Mouse (Mus musculus): ENCODE results near the gene Nkx2-3.

Nkx2-3 gene

DNA sequence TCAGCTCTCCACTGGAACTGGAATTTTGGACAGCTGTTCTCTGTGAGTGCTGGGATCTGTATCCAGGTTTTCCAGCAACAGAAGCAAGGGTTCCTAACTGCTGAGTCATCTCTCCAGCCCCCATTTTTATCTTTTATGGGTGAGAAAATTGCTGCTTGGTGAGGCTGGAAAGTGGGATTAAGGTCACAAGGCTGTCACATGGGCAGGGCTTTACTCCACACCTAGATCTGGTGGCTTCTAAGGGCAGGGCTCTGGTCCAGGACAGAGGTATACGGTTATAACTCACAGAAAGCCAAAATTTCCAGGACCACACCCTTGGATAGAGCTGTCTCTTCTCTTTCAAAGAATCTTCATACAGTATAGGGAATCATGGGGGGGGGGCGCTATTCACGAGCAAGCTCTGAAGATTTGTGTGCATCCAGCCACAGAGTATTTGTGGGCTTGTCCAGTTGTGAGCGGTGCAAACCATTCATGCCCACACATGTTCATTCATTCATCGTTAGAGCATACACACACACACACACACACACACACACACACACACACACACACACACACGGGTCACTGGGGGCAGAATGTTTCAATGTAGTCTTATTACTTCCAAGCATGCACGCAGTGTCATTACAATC is 7.5 kb upstream of the Nkx2-3 start:
- intact Hi-C loops (cut with DNase I): loop anchor here (10.0 kb wide), 1 partner anchor 1140 kb away; no protein-coding TSS in a partner anchor

- intact Hi-C loops (cut with DNase I): loop anchor here (10.0 kb wide), 1 partner anchor 1139 kb away; no protein-coding TSS in a partner anchor
Observed at GRCm38 (mm10) chr19:43605666-43606551, 6.2 kb upstream of the Nkx2-3 start.

- intact Hi-C loops (cut with DNase I): loop anchor here (10.0 kb wide), 1 partner anchor 1138 kb away; no protein-coding TSS in a partner anchor
Observed at GRCm38 (mm10) chr19:43606552-43607530, 5.3 kb upstream of the Nkx2-3 start.

GRCm38 (mm10) chr19:43607842-43608680 is 4.1 kb upstream of the Nkx2-3 start:
- intact Hi-C loops (cut with DNase I): loop anchor here (10.0 kb wide), 1 partner anchor 1137 kb away; no protein-coding TSS in a partner anchor

DNA sequence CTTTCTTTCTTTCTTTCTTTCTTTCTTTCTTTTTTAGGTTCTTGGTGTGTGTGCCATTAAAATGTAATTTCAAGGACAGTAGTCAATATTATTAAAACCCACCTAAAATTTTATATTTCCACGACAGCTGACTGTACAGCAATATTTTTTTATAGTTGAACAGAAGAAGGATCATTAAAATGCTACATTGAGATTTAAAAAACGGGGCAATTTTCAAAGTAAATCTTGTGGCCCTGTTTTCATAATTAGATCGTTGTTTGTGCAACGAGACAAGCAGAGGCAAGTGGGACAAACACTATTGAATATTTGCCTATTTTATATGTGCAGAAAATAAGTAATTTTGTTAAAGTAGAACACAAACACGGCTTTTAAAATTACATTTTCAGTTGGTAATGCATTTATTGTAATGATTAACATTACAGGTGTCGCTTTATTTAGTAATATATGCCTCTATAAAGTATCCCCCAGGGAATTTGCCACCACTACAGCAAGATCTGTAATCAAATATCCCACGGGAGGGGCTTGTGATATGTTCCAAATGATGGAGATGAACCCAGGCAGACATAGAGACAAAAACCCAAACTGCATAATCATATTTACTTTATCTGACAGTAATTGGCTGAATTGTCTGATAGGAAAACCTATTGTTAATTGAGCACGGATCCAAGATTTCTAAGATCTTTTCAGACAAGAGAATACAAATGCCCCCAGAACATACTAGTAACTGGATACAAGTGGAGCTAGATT is 3.2 kb upstream of the Nkx2-3 start:
- intact Hi-C loops (cut with DNase I): loop anchor here (10.0 kb wide), 1 partner anchor 1136 kb away; no protein-coding TSS in a partner anchor

DNA sequence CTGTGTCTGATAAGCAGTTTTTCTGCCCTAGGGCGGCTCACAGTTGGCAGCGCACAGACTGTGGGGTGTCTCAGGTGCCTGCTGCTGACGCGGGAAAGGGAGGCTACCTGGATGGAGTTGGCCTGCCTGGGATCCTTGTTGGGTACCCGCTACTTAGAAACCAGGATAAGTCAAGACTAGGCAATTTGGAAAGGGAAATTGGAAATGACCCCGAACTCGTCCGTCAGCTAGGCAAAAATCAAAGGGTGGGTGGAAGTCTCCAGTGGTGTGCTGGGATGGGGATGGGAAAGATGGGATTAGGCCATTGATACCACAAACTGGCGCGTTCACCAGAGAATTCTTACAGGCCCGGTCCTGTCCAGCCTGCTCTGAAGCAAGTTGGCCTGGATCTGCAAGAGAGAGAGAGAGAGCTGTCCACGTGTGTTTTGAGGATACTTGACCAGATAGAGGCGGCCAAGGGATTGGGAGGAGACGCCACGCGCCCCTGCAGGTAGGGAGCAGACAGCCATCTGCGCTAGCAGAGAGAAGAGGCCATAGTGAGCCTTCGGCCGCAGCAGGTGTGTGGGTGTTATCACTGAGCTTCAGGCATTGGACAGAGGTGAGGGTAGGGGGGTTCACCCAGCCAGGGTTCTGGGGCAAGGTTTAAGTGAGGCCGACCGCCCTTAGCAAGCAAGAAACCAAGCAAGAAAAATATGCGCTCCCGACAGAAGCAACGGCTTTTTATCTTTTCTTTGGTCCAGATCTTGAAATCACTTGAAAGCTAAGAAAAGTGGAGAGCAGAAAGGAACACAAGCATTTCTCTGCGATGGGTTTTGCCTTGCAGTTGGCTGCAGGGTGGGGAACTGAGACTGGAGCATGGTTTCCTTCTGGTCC is 2.4 kb upstream of the Nkx2-3 start:
- intact Hi-C loops (cut with DNase I): loop anchor here (10.0 kb wide), 1 partner anchor 1135 kb away; no protein-coding TSS in a partner anchor

GRCm38 (mm10) chr19:43610341-43610848 is 1.7 kb upstream of the Nkx2-3 start:
- intact Hi-C loops (cut with DNase I): no loop called here

DNA sequence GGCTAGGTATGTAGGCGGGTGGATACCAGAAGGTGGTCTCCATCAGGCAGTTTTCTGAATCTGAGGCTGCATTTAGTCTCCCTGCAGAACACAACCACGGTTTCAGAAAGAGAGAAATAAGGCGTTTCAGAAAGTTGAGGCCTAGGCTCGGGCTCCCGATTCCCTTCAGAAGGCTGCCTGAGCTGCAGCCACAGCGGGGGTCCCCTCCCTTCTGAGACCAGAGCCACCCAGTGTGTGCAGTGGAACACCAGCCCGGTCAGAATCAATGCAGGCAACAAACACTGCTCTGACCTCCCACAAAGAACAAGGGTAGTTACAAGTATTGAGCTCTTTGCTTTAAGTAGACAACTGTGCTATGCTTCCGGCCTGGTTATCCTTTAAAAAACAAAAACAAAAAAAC is 1.0 kb upstream of the Nkx2-3 start:
- intact Hi-C loops (cut with DNase I): no loop called here

GRCm38 (mm10) chr19:43611561-43611960 is 564 bp upstream of the Nkx2-3 start:
- intact Hi-C loops (cut with DNase I): no loop called here

DNA sequence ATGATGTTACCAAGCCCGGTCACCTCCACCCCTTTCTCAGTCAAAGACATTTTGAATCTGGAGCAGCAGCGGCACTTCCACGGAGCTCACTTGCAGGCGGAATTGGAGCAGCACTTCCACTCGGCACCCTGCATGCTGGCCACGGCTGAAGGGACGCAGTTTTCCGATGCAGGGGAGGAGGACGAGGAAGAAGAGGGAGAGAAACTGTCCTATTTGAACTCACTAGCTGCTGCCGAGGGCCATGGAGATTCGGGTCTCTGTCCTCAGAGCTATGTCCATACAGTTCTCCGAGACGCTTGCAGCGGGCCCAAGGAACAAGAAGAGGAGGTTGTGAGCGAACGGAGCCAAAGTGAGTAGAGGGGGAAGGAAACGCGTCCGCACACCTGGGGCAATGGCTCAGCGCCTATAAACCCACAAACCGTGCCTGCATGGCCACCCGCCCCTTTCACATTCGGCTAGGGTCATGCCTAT is 411 bp downstream of the Nkx2-3 start:
- intact Hi-C loops (cut with DNase I): no loop called here

- intact Hi-C loops (cut with DNase I): no loop called here
Observed at GRCm38 (mm10) chr19:43613293-43614130, 1.4 kb downstream of the Nkx2-3 start.

DNA sequence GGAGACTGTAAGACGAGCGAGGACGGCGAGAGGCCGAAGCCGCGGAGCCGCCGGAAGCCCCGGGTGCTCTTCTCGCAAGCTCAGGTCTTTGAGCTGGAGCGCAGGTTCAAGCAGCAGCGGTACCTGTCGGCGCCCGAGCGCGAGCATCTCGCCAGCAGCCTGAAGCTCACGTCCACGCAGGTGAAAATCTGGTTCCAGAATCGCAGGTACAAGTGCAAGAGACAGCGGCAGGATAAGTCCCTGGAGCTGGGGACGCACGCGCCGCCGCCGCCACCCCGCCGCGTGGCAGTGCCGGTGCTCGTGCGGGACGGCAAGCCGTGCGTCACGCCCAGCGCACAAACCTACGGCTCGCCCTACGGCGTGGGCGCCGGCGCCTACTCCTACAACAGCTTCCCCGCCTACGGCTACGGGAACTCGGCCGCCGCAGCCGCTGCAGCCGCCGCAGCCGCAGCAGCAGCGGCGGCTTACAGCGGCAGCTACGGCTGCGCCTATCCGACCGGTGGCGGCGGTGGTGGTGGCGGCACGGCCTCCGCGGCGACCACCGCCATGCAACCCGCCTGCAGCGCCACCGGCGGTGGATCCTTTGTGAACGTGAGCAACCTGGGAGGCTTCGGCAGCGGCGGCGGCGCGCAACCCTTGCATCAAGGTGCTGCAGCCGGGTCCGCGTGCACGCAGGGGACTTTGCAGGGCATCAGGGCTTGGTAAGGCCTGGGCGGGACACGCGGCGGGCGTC is 2.4 kb downstream of the Nkx2-3 start:
- intact Hi-C loops (cut with DNase I): no loop called here

- intact Hi-C loops (cut with DNase I): no loop called here
Observed at GRCm38 (mm10) chr19:43615074-43615445, 2.9 kb downstream of the Nkx2-3 start.

GRCm38 (mm10) chr19:43615571-43616414 is 3.7 kb downstream of the Nkx2-3 start:
- intact Hi-C loops (cut with DNase I): no loop called here

- intact Hi-C loops (cut with DNase I): no loop called here
Observed at GRCm38 (mm10) chr19:43616415-43616861, 4.3 kb downstream of the Nkx2-3 start.

All from adrenal gland (tissue).